Mouse (Mus musculus) embryonic facial prominence, embryonic 10.5 days (tissue): ENCODE data around the gene 9130409I23Rik. TPM values are rescaled to one million over a fixed set of nuclear protein-coding genes. Genes with fewer than 3 reads are reported as not detected.

Experiments used
- DNase-seq: peaks from one replicate; pipeline ENCODE4 v3.0.0-alpha.2; 2017; ENCODE audit warnings: low spot score
- H3K27ac ChIP-seq: fragments of 300-500 bp; sonication (generic); replicated peaks from 2 replicates; pipeline ENCODE4 v1.5.1; 2016; ENCODE audit warnings: mild to moderate bottlenecking
- H3K27me3 ChIP-seq: fragments of 300-500 bp; sonication (generic); replicated peaks from 2 replicates; pipeline ENCODE4 v1.6.1; 2016; ENCODE audit warnings: low read depth, mild to moderate bottlenecking; ENCODE audit not compliant: poor library complexity, severe bottlenecking
- H3K36me3 ChIP-seq: fragments of 300-500 bp; sonication (generic); replicated peaks from 2 replicates; pipeline ENCODE4 v1.6.1; 2016; ENCODE audit warnings: mild to moderate bottlenecking, moderate library complexity
- H3K4me1 ChIP-seq: fragments of 300-500 bp; sonication (generic); 2 replicates; pipeline ENCODE4 v1.6.1; 2016
- H3K4me3 ChIP-seq: fragments of 300-500 bp; sonication (generic); 2 replicates; pipeline ENCODE4 v1.5.1; 2016; ENCODE audit warnings: mild to moderate bottlenecking, moderate library complexity
- H3K9me3 ChIP-seq: fragments of 300-500 bp; sonication (generic); 2 replicates; pipeline ENCODE4 v1.6.1; 2016; ENCODE audit warnings: mild to moderate bottlenecking
- WGBS: fragments of 180-500 bp; shearing (Covaris S2); methylation state at CpG from one replicate; pipeline ENCODE4 v1.1.7; 2016; 5-methylcytosine and 5-hydroxymethylcytosine counted together
- polyA plus RNA-seq: library from polyadenylated mRNA; unstranded; fragments of >200 nt; fragmentation: Nextera tagmentation; extraction: Ambion mirVana; gene quantifications from 2 replicates; pipeline ENCODE4 v1.2.1, GENCODE M21; 2016

9130409I23Rik gene
- not detected in 2 replicates for polyA plus RNA-seq

DNA sequence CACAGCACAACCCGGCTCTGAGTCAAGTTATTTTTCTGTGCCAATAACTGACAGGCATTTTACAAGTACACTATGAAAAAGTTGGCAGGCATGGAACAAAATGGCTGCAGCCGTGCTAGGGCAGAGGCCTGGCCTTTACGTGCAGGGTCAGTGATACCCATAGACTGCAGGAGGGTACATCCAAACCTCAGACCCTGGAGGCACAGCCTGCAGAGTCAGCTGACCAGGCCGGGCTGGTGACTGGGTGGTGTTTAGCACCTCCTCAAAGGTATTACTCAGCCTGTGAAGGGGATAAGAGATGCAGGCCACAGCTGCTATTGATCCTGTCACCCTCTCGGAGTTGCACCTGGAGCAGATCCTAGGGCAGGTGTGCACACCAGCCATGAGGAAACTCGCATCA lies at the start of gene 9130409I23Rik:
9130409I23Rik (plus strand) TSS at position 301 of the 400 bp plus-strand sequence.
- H3K4me1 ChIP-seq = no peaks in the 10 kb centered on the region
- H3K4me3 ChIP-seq = no peak within 1 kb of the TSS
- H3K36me3 ChIP-seq = no peaks in the 10 kb centered on the region
- WGBS = 82% methylated on average over 6 of the region's 6 CpGs
- DNase-seq = no peak
- H3K9me3 ChIP-seq = no peaks in the 10 kb centered on the region
- no peak within 1 kb of the TSS for H3K27ac ChIP-seq
- H3K27me3 ChIP-seq = no peaks in the 10 kb centered on the region

DNA sequence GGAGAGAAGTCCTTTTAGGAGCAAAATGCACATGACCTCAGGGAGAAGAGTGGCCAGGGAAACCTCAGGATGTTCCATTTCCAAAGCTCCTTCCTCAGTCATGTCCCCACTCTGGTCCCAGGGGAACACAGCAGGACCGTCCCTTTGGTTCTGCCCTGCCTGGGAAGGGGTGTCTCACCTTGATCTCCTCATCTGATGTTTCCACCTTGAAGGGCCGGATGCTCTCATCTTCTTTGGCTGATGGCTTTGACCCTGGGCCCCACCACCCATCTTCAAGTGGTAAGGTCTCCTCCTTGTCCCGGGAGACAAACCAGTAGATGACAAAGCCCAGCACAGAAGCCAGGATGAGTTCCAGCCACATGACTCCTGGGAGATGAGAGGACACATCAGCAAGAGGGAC lies 49.4 kb upstream of the 9130409I23Rik start:
- DNase-seq = no peak
- Histone ChIP-seq H3K27ac (no peak overlapping the region), H3K27me3 (no peaks in the 10 kb centered on the region; the same call in 1 of the 2 replicates), H3K4me3 (no peak overlapping the region), H3K4me1 (peaks cover 21% of the 10 kb centered on the region), H3K36me3 (no peaks in the 10 kb centered on the region), H3K9me3 (no peaks in the 10 kb centered on the region)
- 88% methylated on average over 3 of the region's 3 CpGs for WGBS

DNA sequence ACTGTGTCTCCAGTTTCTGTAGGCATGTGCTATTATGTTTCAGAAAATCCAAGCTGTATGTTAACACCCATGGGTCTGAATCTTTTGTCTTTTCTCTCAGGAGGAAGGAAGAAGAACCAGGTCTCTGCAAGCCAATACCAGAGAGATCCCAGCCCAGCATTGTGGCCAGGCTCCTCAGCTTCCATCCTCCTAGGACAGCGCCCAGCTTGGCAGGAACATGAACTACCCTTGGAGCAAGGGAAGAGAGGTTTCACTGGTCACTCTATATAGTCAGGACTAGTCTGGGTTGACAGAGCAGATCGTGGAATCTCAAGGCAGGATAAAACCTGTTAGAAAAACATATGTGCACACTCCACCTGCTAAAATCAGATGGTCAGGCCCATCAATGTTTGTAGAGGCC lies 47.2 kb upstream of the 9130409I23Rik start:
- Histone ChIP-seq H3K27me3 (no peaks in the 10 kb centered on the region), H3K36me3 (no peaks in the 10 kb centered on the region), H3K9me3 (no peaks in the 10 kb centered on the region), H3K27ac (no peak overlapping the region), H3K4me1 (peaks cover 21% of the 10 kb centered on the region), H3K4me3 (no peak overlapping the region)
- 82% methylated on average over 2 of the region's 2 CpGs for WGBS
- DNase-seq = no peak

DNA sequence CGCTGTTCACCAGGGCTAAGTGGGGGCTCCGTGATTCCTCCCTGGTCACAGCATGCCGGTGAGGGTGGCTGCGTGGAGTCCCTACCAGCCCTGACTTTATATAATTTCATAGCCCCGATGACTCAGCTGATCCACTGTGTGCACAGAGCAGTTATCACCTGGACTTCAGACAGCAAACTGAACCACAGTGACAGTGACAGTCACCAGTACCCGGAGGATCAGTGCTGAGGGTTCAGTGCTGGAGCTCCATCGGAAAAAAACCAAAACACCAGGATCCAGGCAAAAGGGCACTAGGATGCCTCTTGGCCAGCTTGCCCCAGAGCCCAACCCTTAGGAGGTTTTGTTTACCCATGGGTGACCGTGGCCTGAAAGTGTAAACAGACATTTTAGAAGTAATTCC lies 45.7 kb upstream of the 9130409I23Rik start:
- no peak overlapping the region for H3K27ac ChIP-seq
- no peak for DNase-seq
- WGBS = 86% methylated on average over 8 of the region's 8 CpGs
- H3K4me3 ChIP-seq = no peak overlapping the region
- no peaks in the 10 kb centered on the region for H3K36me3 ChIP-seq
- no peaks in the 10 kb centered on the region for H3K27me3 ChIP-seq
- H3K9me3 ChIP-seq = no peaks in the 10 kb centered on the region
- H3K4me1 ChIP-seq = peaks cover 14% of the 10 kb centered on the region

DNA sequence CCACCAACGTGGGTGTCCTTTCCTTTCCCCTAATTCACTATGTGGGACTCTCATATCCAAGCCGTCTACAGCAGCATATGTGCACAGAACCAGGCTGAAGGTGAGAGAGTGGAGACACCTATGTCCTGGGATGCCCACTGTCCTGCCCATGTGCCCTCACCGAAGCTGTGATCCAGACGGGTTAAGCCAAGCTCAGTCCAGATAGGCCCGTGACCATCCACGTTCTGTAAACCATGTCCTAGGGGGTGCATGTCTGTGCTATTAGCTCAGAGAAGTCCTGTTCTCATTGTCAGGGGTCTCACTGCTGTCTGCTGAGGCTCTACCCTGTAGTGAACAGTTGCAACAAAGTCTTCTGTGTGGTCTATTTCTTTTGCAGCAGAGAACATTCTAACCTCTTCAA lies 43.2 kb upstream of the 9130409I23Rik start:
- DNase-seq = no peak
- Histone ChIP-seq H3K36me3 (no peaks in the 10 kb centered on the region), H3K27me3 (no peaks in the 10 kb centered on the region; the same call in 1 of the 2 replicates), H3K4me1 (peaks cover 9% of the 10 kb centered on the region; the same call in 1 of the 2 replicates), H3K4me3 (no peak overlapping the region), H3K9me3 (no peaks in the 10 kb centered on the region), H3K27ac (no peak overlapping the region)
- 91% methylated on average over 6 of the region's 6 CpGs for WGBS

DNA sequence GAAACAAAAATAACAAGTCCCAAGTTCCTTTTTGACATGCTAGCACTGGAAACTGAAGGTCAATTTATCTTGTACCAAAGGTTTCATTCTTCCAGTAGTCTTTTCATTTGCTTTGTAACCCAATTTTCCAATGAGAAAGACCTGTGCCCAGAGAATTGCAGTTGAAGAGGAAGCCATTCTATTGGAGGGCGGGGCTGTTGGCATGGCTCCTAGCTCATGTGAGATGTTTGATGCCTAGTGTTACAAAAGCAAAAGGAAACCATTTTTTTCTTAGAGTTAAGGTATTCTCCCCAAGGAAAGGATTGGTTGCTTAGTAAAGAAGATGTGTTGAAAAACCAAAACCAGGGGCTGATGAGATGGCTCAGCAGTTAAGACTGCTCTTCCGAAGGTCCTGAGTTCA lies 42.8 kb upstream of the 9130409I23Rik start:
- Histone ChIP-seq H3K27me3 (no peaks in the 10 kb centered on the region; the same call in 1 of the 2 replicates), H3K9me3 (no peaks in the 10 kb centered on the region), H3K36me3 (no peaks in the 10 kb centered on the region), H3K4me3 (no peak overlapping the region), H3K27ac (no peak overlapping the region), H3K4me1 (peaks cover 9% of the 10 kb centered on the region; the same call in 1 of the 2 replicates)
- no peak for DNase-seq
- WGBS = 88% methylated on average over 2 of the region's 2 CpGs

DNA sequence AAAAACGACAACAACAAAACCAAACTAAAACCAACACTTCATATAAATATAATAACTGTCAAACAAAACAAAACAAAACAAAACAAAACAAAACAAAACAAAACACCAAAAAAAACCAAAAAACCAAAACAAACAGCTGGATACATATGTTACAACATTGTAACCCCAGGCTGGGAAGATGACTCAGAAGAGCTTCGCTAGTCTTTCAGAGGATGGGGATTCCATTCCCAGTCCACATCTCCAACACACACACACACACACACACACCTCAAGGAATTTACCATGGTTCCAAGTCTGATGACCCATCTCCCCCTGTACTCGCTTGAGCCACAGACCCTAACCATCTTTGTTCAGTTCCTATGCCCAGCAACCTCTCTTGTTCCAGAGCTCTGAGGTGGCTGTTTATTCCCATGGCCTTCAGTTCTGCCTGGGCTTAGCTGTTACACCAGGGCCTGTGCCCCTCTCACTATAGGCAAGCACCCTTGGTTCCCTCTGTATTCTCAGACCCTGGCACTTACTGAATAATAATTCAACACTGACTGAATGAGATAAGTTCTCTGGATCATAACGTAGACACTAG lies 41.9 kb upstream of the 9130409I23Rik start:
- no peaks in the 10 kb centered on the region for H3K9me3 ChIP-seq
- no peak overlapping the region for H3K27ac ChIP-seq
- H3K27me3 ChIP-seq = no peaks in the 10 kb centered on the region; the same call in 1 of the 2 replicates
- H3K36me3 ChIP-seq = no peaks in the 10 kb centered on the region
- H3K4me3 ChIP-seq = no peak overlapping the region
- no peak for DNase-seq
- WGBS = 88% methylated on average over 4 of the region's 4 CpGs
- H3K4me1 ChIP-seq = peaks cover 9% of the 10 kb centered on the region; the same call in 1 of the 2 replicates

DNA sequence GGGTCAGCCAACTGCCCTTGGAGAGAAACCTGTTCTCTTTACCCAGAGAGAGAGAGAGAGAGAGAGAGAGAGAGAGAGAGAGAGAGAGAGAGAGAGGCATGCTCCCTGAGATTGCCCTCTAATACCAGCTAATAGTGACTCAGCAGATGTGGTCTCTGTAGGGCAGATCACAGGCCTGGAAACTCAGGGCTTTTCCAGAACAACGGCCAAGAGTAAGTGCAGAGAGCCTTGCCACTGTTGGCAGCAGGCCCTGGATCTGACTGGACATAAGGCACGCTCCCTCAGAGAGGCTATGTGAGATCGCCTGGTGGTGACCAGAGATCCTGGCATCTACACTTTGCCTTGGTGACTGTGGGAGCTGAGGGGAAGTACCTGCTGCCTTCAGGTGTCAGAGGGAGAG lies 41.3 kb upstream of the 9130409I23Rik start:
- Histone ChIP-seq H3K27me3 (peaks cover 2% of the 10 kb centered on the region; the same call in 1 of the 2 replicates), H3K27ac (no peak overlapping the region), H3K4me1 (peaks cover 9% of the 10 kb centered on the region; the same call in 1 of the 2 replicates), H3K4me3 (no peak overlapping the region), H3K9me3 (no peaks in the 10 kb centered on the region), H3K36me3 (no peaks in the 10 kb centered on the region)
- 80% methylated on average over 3 of the region's 3 CpGs for WGBS
- DNase-seq = peak; percentile 6

DNA sequence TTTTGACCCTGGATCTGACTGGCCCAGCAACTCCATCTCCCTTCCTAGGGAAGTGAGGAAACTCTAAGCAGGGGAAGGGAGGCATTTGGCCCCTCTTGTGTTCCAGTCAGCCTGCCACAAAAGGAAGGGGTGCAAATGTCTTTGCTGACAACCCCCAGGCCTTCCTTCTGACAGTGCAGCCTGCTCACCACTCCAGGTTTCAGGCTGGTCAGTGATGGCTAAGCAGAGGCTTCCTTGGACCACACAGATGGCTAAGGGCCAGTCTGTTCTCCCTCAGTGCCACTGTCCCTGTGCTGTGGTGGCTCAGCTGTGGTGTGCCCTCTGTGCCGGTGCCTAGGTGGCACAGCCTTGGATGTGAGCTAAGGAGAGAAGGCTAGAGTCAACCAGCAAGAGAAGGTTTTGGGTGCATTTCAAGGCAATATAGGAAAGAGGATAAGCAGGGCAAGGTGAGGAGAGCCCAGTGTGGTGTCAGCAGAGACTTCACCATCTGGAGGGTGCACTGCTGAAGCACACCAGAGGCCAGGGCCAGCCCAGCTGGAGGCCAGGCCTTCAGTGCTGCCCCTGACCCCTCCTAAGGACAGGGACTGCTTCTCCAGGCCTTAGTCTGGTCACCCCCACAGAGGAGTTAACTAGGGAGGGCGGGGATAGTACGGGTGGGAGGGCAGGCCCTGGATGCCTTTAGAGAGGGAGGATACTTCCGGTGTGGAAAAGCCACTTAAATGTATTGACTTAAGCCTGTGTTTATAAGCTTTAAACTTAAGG lies 40.7 kb upstream of the 9130409I23Rik start:
- Histone ChIP-seq H3K4me1 (peaks cover 9% of the 10 kb centered on the region; the same call in 1 of the 2 replicates), H3K27me3 (peaks cover 8% of the 10 kb centered on the region), H3K9me3 (no peaks in the 10 kb centered on the region), H3K27ac (peak overlapping the region; percentile 59), H3K4me3 (no peak overlapping the region), H3K36me3 (no peaks in the 10 kb centered on the region)
- 62% methylated on average over 4 of the region's 4 CpGs for WGBS
- DNase-seq = no peak

DNA sequence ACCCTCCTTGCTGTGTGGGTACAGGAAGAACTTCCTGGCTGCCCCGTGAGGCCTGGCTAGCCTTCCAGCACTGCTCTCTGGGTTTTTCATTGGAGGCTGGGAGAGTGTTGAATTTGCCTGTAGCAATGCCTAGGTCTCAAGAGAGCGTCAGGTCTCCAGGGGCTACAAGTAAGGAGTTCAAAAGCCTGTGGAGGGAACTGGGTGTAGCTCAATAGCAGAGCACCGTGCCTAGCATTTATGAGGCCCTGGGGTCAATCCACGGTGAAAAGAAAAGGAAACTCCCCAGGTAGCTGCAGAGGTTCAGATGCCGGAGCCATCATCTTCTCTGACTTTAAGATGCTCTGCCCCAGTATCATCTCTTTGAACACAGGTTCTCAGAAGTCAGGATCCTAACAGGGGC lies 39.4 kb upstream of the 9130409I23Rik start:
- no peak overlapping the region for H3K4me3 ChIP-seq
- no peaks in the 10 kb centered on the region for H3K9me3 ChIP-seq
- H3K4me1 ChIP-seq = peaks cover 20% of the 10 kb centered on the region
- whole genome bisulfite sequencing = 66% methylated on average over 5 of the region's 5 CpGs
- peaks cover 19% of the 10 kb centered on the region for H3K27me3 ChIP-seq
- DNase-seq = no peak
- H3K27ac ChIP-seq = no peak overlapping the region
- H3K36me3 ChIP-seq = no peaks in the 10 kb centered on the region

DNA sequence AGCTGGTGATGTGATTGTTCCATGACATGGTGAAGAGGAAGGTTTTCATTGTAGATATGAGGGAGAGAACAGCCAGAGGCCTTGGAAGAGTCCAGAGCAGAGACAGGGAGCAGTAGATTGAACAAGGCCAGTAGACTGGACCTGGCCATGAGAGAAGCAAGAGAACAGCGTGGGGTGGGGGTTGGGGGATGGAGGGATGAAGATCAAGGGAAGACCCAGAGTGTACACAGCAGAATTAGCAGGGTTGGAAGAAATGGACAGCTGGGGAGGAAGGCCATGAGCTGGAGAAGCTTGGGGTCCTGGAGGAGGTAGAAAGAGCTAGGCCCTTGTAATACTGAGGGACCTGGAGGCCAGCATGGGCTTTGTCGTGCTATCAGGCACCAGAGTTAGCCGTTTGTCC lies 38.6 kb upstream of the 9130409I23Rik start:
- DNase-seq = no peak
- H3K4me3 ChIP-seq = no peak overlapping the region
- H3K36me3 ChIP-seq = no peaks in the 10 kb centered on the region
- WGBS = 77% methylated on average over 3 of the region's 3 CpGs
- H3K4me1 ChIP-seq = peaks cover 28% of the 10 kb centered on the region
- H3K27me3 ChIP-seq = peaks cover 23% of the 10 kb centered on the region
- H3K9me3 ChIP-seq = no peaks in the 10 kb centered on the region
- no peak overlapping the region for H3K27ac ChIP-seq

DNA sequence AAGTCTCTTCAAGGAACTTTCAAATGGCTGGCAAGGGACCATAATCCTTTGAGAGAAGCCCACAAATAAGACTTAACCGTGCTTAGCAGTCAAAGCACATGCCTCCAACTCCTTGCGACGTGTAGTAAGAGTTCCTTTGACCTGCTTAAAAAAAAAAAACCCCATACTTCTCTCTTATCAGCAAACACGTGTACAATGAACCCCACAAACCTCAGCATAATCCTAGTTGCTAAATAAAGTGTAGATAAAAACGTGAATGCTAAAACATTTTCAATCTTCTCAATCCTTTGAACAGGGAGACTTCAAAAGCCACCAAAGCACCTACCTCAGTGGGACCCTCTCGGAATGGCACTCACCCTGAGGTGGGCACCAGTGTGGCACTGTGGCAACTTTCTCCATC lies 37.6 kb upstream of the 9130409I23Rik start:
- no peak overlapping the region for H3K27ac ChIP-seq
- peaks cover 33% of the 10 kb centered on the region for H3K27me3 ChIP-seq
- WGBS = 82% methylated on average over 6 of the region's 6 CpGs
- H3K36me3 ChIP-seq = no peaks in the 10 kb centered on the region
- DNase-seq = no peak
- no peak overlapping the region for H3K4me3 ChIP-seq
- no peaks in the 10 kb centered on the region for H3K9me3 ChIP-seq
- peaks cover 30% of the 10 kb centered on the region for H3K4me1 ChIP-seq
